Mouse (Mus musculus) stomach, embryonic 15.5 days (tissue): ENCODE measurements at regions not wholly inside any gene's neighbourhood (a gene's known extent, or its start where the extent isn't known, plus 50 kb on each side); places are given as distances from the start of the nearest gene placed in this dataset.

Experiments used
- ATAC-seq: fragments of 200-750 bp; cut with Nextera tagmentation; 2 replicates; pipeline ENCODE4 v1.8.0; 2017; ENCODE audit warnings: low read depth, moderate number of reproducible peaks, moderate TSS enrichment; ENCODE audit not compliant: insufficient read depth, low FRiP score
- H3K27ac ChIP-seq: fragments of 300-500 bp; sonication (generic); 2 replicates; pipeline ENCODE4 v1.5.1; 2015; ENCODE audit warnings: mild to moderate bottlenecking, inconsistent platforms
- H3K27me3 ChIP-seq: fragments of 300-500 bp; sonication (generic); replicated peaks from 2 replicates; pipeline ENCODE4 v1.6.1; 2015; ENCODE audit warnings: inconsistent platforms
- H3K36me3 ChIP-seq: fragments of 300-500 bp; sonication (generic); 2 replicates; pipeline ENCODE4 v1.6.1; 2015; ENCODE audit warnings: inconsistent platforms
- H3K4me1 ChIP-seq: fragments of 300-500 bp; sonication (generic); 2 replicates; pipeline ENCODE4 v1.6.1; 2015; ENCODE audit warnings: inconsistent platforms
- H3K4me2 ChIP-seq: fragments of 300-500 bp; sonication (generic); 2 replicates; pipeline ENCODE4 v1.6.1; 2015; ENCODE audit warnings: mild to moderate bottlenecking, inconsistent platforms
- H3K4me3 ChIP-seq: fragments of 300-500 bp; sonication (generic); replicated peaks from 2 replicates; pipeline ENCODE4 v1.5.1; 2015; ENCODE audit warnings: inconsistent platforms
- H3K9ac ChIP-seq: fragments of 300-500 bp; sonication (generic); 2 replicates; pipeline ENCODE4 v1.6.1; 2015; ENCODE audit warnings: inconsistent platforms
- H3K9me3 ChIP-seq: fragments of 300-500 bp; sonication (generic); 2 replicates; pipeline ENCODE4 v1.6.1; 2016; ENCODE audit warnings: inconsistent platforms
- WGBS: fragments of 180-500 bp; shearing (Covaris S2); methylation state at CpG from one replicate; pipeline ENCODE4 v1.1.7; 2015; 5-methylcytosine and 5-hydroxymethylcytosine counted together

- ATAC-seq = no peak
Measured at GRCm38 (mm10) chr1:126993061-126993640, 162.6 kb upstream of the Nckap5 start.

GRCm38 (mm10) chr1:126992441-126992840 is 161.8 kb upstream of the Nckap5 start:
- Histone ChIP-seq H3K4me1 (no peaks in the 10 kb centered on the region), H3K9me3 (no peaks in the 10 kb centered on the region), H3K36me3 (no peaks in the 10 kb centered on the region), H3K4me3 (no peak overlapping the region), H3K9ac (no peak overlapping the region), H3K27me3 (no peaks in the 10 kb centered on the region), H3K4me2 (no peak overlapping the region), H3K27ac (no peak overlapping the region)
- ATAC-seq = no peak
- WGBS = 67% methylated on average over 4 of the region's 4 CpGs

More at GRCm38 (mm10) chr1:126993061-126993640, 162.6 kb upstream of the Nckap5 start:
- Histone ChIP-seq H3K36me3 (no peaks in the 10 kb centered on the region), H3K4me2 (no peak overlapping the region), H3K27me3 (no peaks in the 10 kb centered on the region), H3K27ac (no peak overlapping the region), H3K9me3 (no peaks in the 10 kb centered on the region), H3K4me3 (no peak overlapping the region), H3K4me1 (no peaks in the 10 kb centered on the region), H3K9ac (no peak overlapping the region)
- 77% methylated on average over 1 of the region's 1 CpGs for whole genome bisulfite sequencing

GRCm38 (mm10) chr1:126982805-126983204 is 152.2 kb upstream of the Nckap5 start:
- 87% methylated on average over 5 of the region's 5 CpGs for WGBS
- Histone ChIP-seq H3K9me3 (no peaks in the 10 kb centered on the region), H3K27me3 (no peaks in the 10 kb centered on the region), H3K4me2 (no peak overlapping the region), H3K27ac (no peak overlapping the region), H3K4me3 (no peak overlapping the region), H3K4me1 (no peaks in the 10 kb centered on the region), H3K36me3 (no peaks in the 10 kb centered on the region), H3K9ac (no peak overlapping the region)
- ATAC-seq = no peak

- ATAC-seq = no peak
- Histone ChIP-seq H3K4me1 (no peaks in the 10 kb centered on the region), H3K9ac (no peak overlapping the region), H3K36me3 (no peaks in the 10 kb centered on the region), H3K4me2 (no peak overlapping the region), H3K27ac (no peak overlapping the region), H3K4me3 (no peak overlapping the region), H3K9me3 (no peaks in the 10 kb centered on the region), H3K27me3 (no peaks in the 10 kb centered on the region)
- 94% methylated on average over 14 of the region's 14 CpGs for WGBS
Measured at GRCm38 (mm10) chr1:126980311-126980710, 149.7 kb upstream of the Nckap5 start.

- no peak overlapping the region for H3K4me2 ChIP-seq
- no peaks in the 10 kb centered on the region for H3K27me3 ChIP-seq
- no peak overlapping the region for H3K4me3 ChIP-seq
- H3K36me3 ChIP-seq = no peaks in the 10 kb centered on the region
- H3K4me1 ChIP-seq = no peaks in the 10 kb centered on the region
- no peak overlapping the region for H3K9ac ChIP-seq
- H3K27ac ChIP-seq = no peak overlapping the region
- ATAC-seq = no peak
- no peaks in the 10 kb centered on the region for H3K9me3 ChIP-seq
- 97% methylated on average over 1 of the region's 1 CpGs for WGBS
Measured at GRCm38 (mm10) chr1:126973871-126974270, 143.3 kb upstream of the Nckap5 start.

GRCm38 (mm10) chr1:126971777-126972421 is 141.3 kb upstream of the Nckap5 start:
- Histone ChIP-seq H3K9ac (no peak overlapping the region), H3K9me3 (no peaks in the 10 kb centered on the region), H3K4me1 (no peaks in the 10 kb centered on the region), H3K27me3 (no peaks in the 10 kb centered on the region), H3K36me3 (no peaks in the 10 kb centered on the region), H3K27ac (no peak overlapping the region), H3K4me3 (no peak overlapping the region), H3K4me2 (no peak overlapping the region)
- 32% methylated on average over 10 of the region's 10 CpGs for WGBS
- no peak for ATAC-seq

GRCm38 (mm10) chr1:126971118-126971517 is 140.5 kb upstream of the Nckap5 start:
- H3K4me3 ChIP-seq = no peak overlapping the region
- WGBS = 50% methylated on average over 1 of the region's 1 CpGs

GRCm38 (mm10) chr1:126966394-126966793 is 135.8 kb upstream of the Nckap5 start:
- no peaks in the 10 kb centered on the region for H3K27me3 ChIP-seq
- H3K9me3 ChIP-seq = no peaks in the 10 kb centered on the region
- H3K4me2 ChIP-seq = no peak overlapping the region
- no peaks in the 10 kb centered on the region for H3K4me1 ChIP-seq
- H3K36me3 ChIP-seq = no peaks in the 10 kb centered on the region
- no peak overlapping the region for H3K27ac ChIP-seq
- no peak for ATAC-seq
- no peak overlapping the region for H3K9ac ChIP-seq
- no peak overlapping the region for H3K4me3 ChIP-seq

More at GRCm38 (mm10) chr1:126971118-126971517, 140.5 kb upstream of the Nckap5 start:
- Histone ChIP-seq H3K27me3 (no peaks in the 10 kb centered on the region), H3K9me3 (no peaks in the 10 kb centered on the region), H3K4me1 (no peaks in the 10 kb centered on the region), H3K4me2 (no peak overlapping the region), H3K36me3 (no peaks in the 10 kb centered on the region), H3K27ac (no peak overlapping the region), H3K9ac (no peak overlapping the region)
- no peak for ATAC-seq

- Histone ChIP-seq H3K9ac (no peak overlapping the region), H3K36me3 (no peaks in the 10 kb centered on the region), H3K4me1 (no peaks in the 10 kb centered on the region), H3K27me3 (no peaks in the 10 kb centered on the region), H3K4me2 (no peak overlapping the region), H3K9me3 (no peaks in the 10 kb centered on the region), H3K4me3 (no peak overlapping the region), H3K27ac (no peak overlapping the region)
- no peak for ATAC-seq
- 64% methylated on average over 12 of the region's 12 CpGs for WGBS
Measured at GRCm38 (mm10) chr1:126955839-126956720, 125.5 kb upstream of the Nckap5 start.

- Histone ChIP-seq H3K9ac (no peak overlapping the region), H3K4me1 (no peaks in the 10 kb centered on the region), H3K36me3 (no peaks in the 10 kb centered on the region), H3K27ac (no peak overlapping the region), H3K27me3 (no peaks in the 10 kb centered on the region), H3K4me2 (no peak overlapping the region), H3K9me3 (no peaks in the 10 kb centered on the region), H3K4me3 (no peak overlapping the region)
- ATAC-seq = no peak
- 84% methylated on average over 1 of the region's 1 CpGs for WGBS
Measured at GRCm38 (mm10) chr1:126947860-126948259, 117.3 kb upstream of the Nckap5 start.

- no peaks in the 10 kb centered on the region for H3K9me3 ChIP-seq
- no peak overlapping the region for H3K9ac ChIP-seq
- H3K27ac ChIP-seq = no peak overlapping the region
- WGBS = 69% methylated on average over 4 of the region's 4 CpGs
- no peaks in the 10 kb centered on the region for H3K4me1 ChIP-seq
- H3K4me2 ChIP-seq = no peak overlapping the region
- no peak overlapping the region for H3K4me3 ChIP-seq
- no peaks in the 10 kb centered on the region for H3K36me3 ChIP-seq
- H3K27me3 ChIP-seq = no peaks in the 10 kb centered on the region
- no peak for ATAC-seq
Measured at GRCm38 (mm10) chr1:126932658-126933057, 102.1 kb upstream of the Nckap5 start.

GRCm38 (mm10) chr1:126931754-126932153 is 101.2 kb upstream of the Nckap5 start:
- Histone ChIP-seq H3K9ac (no peak overlapping the region), H3K36me3 (no peaks in the 10 kb centered on the region), H3K4me2 (no peak overlapping the region), H3K4me3 (no peak overlapping the region), H3K27ac (no peak overlapping the region), H3K27me3 (no peaks in the 10 kb centered on the region), H3K4me1 (no peaks in the 10 kb centered on the region), H3K9me3 (no peaks in the 10 kb centered on the region)
- under 1% methylated on average over 6 of the region's 6 CpGs for WGBS
- ATAC-seq = no peak
